Mouse (Mus musculus): ENCODE data around the gene Snx1.
A peak's percentile ranks its signal among the peaks of the same experiment; 100 is the strongest.

Gene Snx1

DNA sequence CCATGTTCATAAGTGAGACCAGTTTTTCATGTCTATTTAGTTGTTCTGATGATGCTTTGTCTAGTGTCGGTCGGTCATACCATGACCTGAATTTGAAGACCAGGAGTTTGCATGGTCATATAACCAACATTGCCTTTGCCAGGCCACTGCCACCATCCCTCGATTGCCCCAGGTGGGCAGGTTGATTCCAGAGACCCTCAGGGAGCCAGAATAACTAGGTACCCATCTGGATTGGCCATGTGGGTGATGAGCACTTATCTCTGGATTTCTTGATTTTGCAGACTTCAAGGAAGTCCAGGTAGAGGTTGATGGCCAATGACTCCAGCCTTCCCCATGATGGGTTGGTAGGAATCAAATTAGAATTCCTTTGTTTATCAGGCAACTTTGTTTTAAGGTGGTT, 83.1 kb downstream of the Snx1 start:
- no peak for DNase-seq (ENCODE audit: low spot score)

GRCm38 (mm10) chr9:66042331-66042730, 84.1 kb downstream of the Snx1 start:
- DNase-seq (ENCODE audit: low spot score), result no peak

DNA sequence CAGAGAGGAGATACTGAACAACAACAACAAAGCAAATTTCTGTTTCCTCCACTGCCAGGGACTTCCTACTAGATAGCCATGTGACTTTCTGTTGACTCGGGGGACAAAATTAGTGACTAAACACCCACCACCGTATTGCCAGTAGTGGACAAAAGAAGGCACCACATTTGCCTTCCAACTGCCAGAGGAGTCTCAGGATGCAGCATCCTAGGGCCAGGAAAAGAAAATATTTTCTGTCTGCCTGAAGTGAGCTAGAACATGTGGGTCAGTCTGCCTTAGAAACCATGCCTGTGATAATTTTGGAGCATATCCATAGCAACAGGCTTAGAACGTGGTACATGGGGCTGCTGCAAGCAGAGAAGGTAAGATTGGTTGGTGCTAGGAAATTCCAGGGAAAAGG, 85.6 kb downstream of the Snx1 start:
- DNase-seq (ENCODE audit: low spot score), result peak; percentile 25

DNA sequence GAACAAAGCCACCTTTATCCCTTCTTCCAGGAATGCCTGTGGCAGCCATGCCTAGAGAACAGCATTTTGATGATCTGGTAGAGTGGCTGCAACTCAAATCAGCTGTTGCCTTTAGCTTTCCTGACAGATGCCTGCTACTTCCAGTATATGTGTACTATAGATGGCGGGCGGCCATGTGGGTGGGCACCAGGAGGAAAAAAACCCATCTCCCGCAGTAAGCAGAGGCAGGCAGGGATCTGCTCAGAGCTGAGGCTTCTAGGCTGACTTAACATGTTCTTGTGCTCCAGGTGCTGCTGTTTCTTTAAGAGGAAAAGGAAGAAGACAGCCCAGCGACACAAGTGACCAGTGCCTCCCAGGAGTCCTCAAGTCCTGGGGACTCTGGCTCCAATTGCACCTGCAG, 87.1 kb downstream of the Snx1 start:
- no peak for DNase-seq (ENCODE audit: low spot score)

GRCm38 (mm10) chr9:66038581-66038980, 87.8 kb downstream of the Snx1 start:
- DNase-seq (ENCODE audit: low spot score), result no peak
